Mouse (Mus musculus) B cell, adult (primary cell): ENCODE results near the gene Ankrd34b. TPM values are rescaled to one million over a fixed set of nuclear protein-coding genes. Genes with fewer than 3 reads are reported as not detected.

Source experiments
- total RNA-seq: library from RNA; stranded (reverse); gene quantifications from 4 replicates; pipeline ENCODE4 v1.2.4, GENCODE M21; 2023; ENCODE audit not compliant: inconsistent age

Gene Ankrd34b
- not detected in 4 replicates for total RNA-seq

GRCm38 (mm10) chr13:92425758-92426264 is at the start of gene Ankrd34b:
Ankrd34b (plus strand) TSS chr13:92425896.

GRCm38 (mm10) chr13:92483852-92484463 is 58.3 kb downstream of the Ankrd34b start, which contains the start of gene Fam151b:
Fam151b (minus strand) TSS chr13:92484015.

Other genes with a start within 250 kb of the Ankrd34b start
- not detected in 4 replicates for gene Gm20379, start 119.9 kb upstream of the Ankrd34b start, total RNA-seq
- 1.6 to 2.0 TPM (median 1.9 TPM) in 4 replicates for gene Dhfr, start 71.2 kb upstream of the Ankrd34b start, total RNA-seq
- gene Msh3, start 70.9 kb upstream of the Ankrd34b start, total RNA-seq = 37.8 to 43.3 TPM (median 42.2 TPM) in 4 replicates
- gene Fam151b, start 58.1 kb downstream of the Ankrd34b start, total RNA-seq = 2.1 to 2.8 TPM (median 2.3 TPM) in 4 replicates
- gene Zfyve16, start 105.0 kb downstream of the Ankrd34b start, total RNA-seq = 20.7 to 28.0 TPM (median 23.7 TPM) in 4 replicates
- not detected in 4 replicates for gene Spz1, start 150.3 kb downstream of the Ankrd34b start, total RNA-seq
- gene Serinc5, start 185.2 kb downstream of the Ankrd34b start, total RNA-seq = 31.0 to 50.6 TPM (median 45.5 TPM) in 4 replicates